Mouse (Mus musculus) brain, embryonic 14.5 days (tissue): ENCODE measurements around the gene Mipep.

Experiments
- CTCF ChIP-seq: fragments of 200-500 bp; IDR thresholded peaks from 2 replicates; pipeline ENCODE4 v1.5.1; 2012; ENCODE audit warnings: inconsistent platforms, mild to moderate bottlenecking, moderate library complexity, borderline replicate concordance; ENCODE audit not compliant: insufficient read depth, insufficient read length; ENCODE audit errors: extremely low read depth
- POLR2A ChIP-seq: fragments of 200-500 bp; IDR thresholded peaks from 2 replicates; pipeline ENCODE4 v1.6.1; 2012; ENCODE audit warnings: mild to moderate bottlenecking, inconsistent platforms, borderline replicate concordance; ENCODE audit not compliant: poor library complexity, insufficient read depth, insufficient read length, severe bottlenecking; ENCODE audit errors: extremely low read depth

GRCm38 (mm10) chr14:60741490-60741981 lies 42.8 kb upstream of the Mipep start:
- TF ChIP-seq POLR2A (no peak), CTCF (no peak)
